Mouse (Mus musculus): ENCODE results near the gene Filip1. TPM values are rescaled to one million over a fixed set of nuclear protein-coding genes. Genes with fewer than 3 reads are reported as not detected.
A peak's percentile ranks its signal among the peaks of the same experiment; 100 is the strongest.

Gene Filip1
- polyA plus RNA-seq, 1 experiment from 2014 or later, result 2.5 TPM

DNA sequence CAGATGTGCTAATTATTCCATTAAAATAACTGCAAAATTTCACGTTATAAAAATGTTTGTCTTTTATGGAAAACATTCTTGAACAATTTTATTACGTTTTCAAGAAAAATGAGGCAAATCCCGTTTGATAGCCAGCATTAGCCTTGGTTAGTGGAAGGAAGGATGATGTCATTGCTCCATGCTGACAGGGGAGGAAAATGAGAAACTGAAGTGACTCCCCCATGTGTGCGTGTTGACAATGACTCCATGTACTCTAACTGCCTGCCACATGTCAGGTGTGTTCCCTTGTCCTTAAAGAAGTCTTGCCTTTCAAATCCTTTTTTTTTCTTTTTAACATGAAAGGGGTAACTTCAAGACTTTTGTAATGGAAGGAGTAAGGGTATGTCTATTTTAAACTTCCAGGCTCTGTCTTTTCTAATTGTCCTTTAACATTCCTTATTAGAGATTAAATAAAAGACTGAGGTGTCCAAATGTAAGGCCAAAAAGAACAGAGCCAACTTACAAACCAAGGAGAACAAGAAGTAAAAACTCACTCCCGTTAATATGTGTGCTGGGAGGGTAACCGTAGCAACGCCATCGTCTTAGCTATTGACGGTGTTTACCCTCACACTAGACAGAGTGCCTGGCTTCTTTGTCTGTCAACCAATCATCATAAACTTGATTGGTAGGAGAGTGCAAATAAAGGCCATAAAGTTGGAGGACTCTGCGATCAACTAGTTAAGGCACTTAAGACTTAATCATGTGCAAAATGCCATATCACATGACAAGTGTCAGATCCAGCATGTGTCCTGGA lies 94.1 kb downstream of the Filip1 start:
- peaks cover 4% of the 10 kb centered on the region for H3K4me1 ChIP-seq (ENCODE audit: control insufficient read depth, insufficient read depth, low read length)
- no peaks in the 10 kb centered on the region for H3K27me3 ChIP-seq (replicated peaks; ENCODE audit: control insufficient read depth, insufficient read depth, low read length)
- 52% methylated on average over 10 of the region's 10 CpGs for WGBS
- H3K27ac ChIP-seq (ENCODE audit: low read depth, low read length), result no peak overlapping the region
- H3K4me3 ChIP-seq (ENCODE audit: low read depth, low read length), result no peak overlapping the region
- no peaks in the 10 kb centered on the region for H3K36me3 ChIP-seq (ENCODE audit: control insufficient read depth, insufficient read depth, low read length)
- no peaks in the 10 kb centered on the region for H3K9me3 ChIP-seq (replicated peaks; ENCODE audit: control insufficient read depth, low read length)
- ATAC-seq, result no peak
- H3K4me2 ChIP-seq (ENCODE audit: low read length), result no peak overlapping the region
- peak; percentile 13 for DNase-seq (ENCODE audit: low spot score)
- H3K9ac ChIP-seq (ENCODE audit: low read length), result no peak overlapping the region

DNA sequence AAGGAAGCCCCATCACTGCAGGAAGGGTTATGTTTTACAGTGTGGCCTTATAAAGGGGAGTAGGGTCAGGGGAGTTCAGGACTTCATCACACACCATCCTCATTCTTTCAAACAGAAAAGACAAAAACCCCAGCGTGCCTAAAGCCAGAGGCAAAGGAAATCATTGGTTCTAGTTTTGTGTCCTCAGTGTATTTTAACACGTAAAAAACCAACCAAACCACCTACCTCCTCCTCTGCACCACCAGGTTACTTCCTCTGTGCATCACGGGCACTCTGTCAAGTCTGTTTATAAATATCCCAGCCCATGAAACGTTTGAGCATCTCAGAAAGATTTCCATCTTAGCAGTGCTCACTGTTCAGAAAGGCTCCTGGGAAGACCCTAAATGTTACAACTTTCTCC lies 98.4 kb downstream of the Filip1 start:
- no peak overlapping the region for H3K4me3 ChIP-seq (ENCODE audit: low read depth, low read length)
- WGBS, result 23% methylated on average over 4 of the region's 4 CpGs
- H3K27ac ChIP-seq (ENCODE audit: low read depth, low read length), result no peak overlapping the region
- no peaks in the 10 kb centered on the region for H3K9me3 ChIP-seq (replicated peaks; ENCODE audit: control insufficient read depth, low read length)
- no peaks in the 10 kb centered on the region for H3K36me3 ChIP-seq (ENCODE audit: control insufficient read depth, insufficient read depth, low read length)
- H3K9ac ChIP-seq (ENCODE audit: low read length), result no peak overlapping the region
- no peak overlapping the region for H3K4me2 ChIP-seq (ENCODE audit: low read length)
- H3K4me1 ChIP-seq (ENCODE audit: control insufficient read depth, insufficient read depth, low read length), result no peaks in the 10 kb centered on the region
- no peak for ATAC-seq
- DNase-seq (ENCODE audit: low spot score), result no peak
- no peaks in the 10 kb centered on the region for H3K27me3 ChIP-seq (replicated peaks; ENCODE audit: control insufficient read depth, insufficient read depth, low read length)

DNA sequence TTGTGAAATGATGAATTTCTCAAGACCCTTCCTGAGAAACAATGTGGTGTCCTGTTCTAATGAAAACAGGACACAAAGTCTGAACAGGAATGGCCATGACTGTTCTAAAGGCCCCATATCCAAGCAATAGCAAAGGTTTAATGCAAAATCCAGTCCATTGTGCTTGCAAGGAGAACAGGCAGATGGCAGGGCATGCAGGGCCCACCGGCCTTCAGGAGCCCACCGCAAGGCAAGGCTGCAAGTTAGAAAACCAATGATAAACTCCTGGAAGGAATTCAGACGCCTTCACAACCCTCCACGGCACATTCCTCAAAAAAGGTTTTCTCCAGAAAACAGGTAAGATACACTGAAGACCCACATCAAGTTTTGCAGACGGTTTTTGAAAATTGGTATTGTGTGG lies 99.7 kb downstream of the Filip1 start:
- WGBS, result 85% methylated on average over 5 of the region's 5 CpGs
- no peak overlapping the region for H3K4me3 ChIP-seq (ENCODE audit: low read depth, low read length)
- H3K27me3 ChIP-seq (replicated peaks; ENCODE audit: control insufficient read depth, insufficient read depth, low read length), result no peaks in the 10 kb centered on the region
- H3K9me3 ChIP-seq (replicated peaks; ENCODE audit: control insufficient read depth, low read length), result no peaks in the 10 kb centered on the region
- no peak for ATAC-seq
- no peaks in the 10 kb centered on the region for H3K4me1 ChIP-seq (ENCODE audit: control insufficient read depth, insufficient read depth, low read length)
- no peak overlapping the region for H3K9ac ChIP-seq (ENCODE audit: low read length)
- H3K27ac ChIP-seq (ENCODE audit: low read depth, low read length), result no peak overlapping the region
- no peak for DNase-seq (ENCODE audit: low spot score)
- H3K36me3 ChIP-seq (ENCODE audit: control insufficient read depth, insufficient read depth, low read length), result no peaks in the 10 kb centered on the region
- no peak overlapping the region for H3K4me2 ChIP-seq (ENCODE audit: low read length)

DNA sequence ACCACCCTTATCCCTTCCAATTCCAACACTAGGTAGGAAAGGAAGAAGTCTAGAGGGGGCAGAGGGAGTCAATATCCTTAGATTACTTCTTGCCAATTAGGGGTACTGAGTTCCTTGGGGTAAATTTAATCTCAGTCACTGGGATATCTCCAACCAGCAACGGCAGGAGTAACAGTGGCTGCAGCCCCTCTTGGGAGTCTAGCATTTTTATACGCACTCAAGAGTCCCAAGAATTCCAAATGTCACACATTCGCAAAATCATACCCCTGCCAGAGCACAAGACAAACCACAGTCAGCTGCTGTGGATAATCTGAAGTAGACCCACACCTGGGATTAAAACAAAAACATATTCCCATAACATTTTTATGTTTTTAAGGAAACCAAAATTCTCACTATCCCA lies 102.5 kb downstream of the Filip1 start:
- Histone ChIP-seq H3K27ac (ENCODE audit: low read depth, low read length) (no peak overlapping the region), H3K4me2 (ENCODE audit: low read length) (no peak overlapping the region), H3K27me3 (replicated peaks; ENCODE audit: control insufficient read depth, insufficient read depth, low read length) (no peaks in the 10 kb centered on the region), H3K9me3 (replicated peaks; ENCODE audit: control insufficient read depth, low read length) (no peaks in the 10 kb centered on the region), H3K4me1 (ENCODE audit: control insufficient read depth, insufficient read depth, low read length) (no peaks in the 10 kb centered on the region), H3K36me3 (ENCODE audit: control insufficient read depth, insufficient read depth, low read length) (no peaks in the 10 kb centered on the region), H3K9ac (ENCODE audit: low read length) (no peak overlapping the region), H3K4me3 (ENCODE audit: low read depth, low read length) (no peak overlapping the region)
- DNase-seq (ENCODE audit: low spot score) (no peak), ATAC-seq (no peak)
- WGBS, result 95% methylated on average over 3 of the region's 3 CpGs

DNA sequence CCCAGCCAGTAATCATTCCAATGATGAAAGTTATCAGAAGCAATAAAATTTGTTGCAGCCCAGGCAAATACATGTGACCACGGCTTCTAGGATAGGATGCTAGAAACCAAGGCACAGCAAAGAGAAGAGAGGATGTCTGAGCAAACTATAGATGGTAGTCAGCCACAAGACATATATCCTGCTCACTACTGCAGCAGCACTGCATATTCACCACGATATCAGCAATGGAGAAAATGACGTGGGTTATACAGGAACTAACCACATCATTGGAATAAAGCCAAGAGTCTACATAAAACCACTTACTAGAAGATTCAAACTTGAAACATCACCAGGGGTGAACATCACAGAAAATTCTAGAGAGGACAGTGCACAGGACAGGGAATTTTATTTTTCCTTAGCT lies 113.8 kb downstream of the Filip1 start:
- Histone ChIP-seq H3K27me3 (replicated peaks; ENCODE audit: control insufficient read depth, insufficient read depth, low read length) (no peaks in the 10 kb centered on the region), H3K9me3 (replicated peaks; ENCODE audit: control insufficient read depth, low read length) (no peaks in the 10 kb centered on the region), H3K9ac (ENCODE audit: low read length) (no peak overlapping the region), H3K4me2 (ENCODE audit: low read length) (no peak overlapping the region), H3K27ac (ENCODE audit: low read depth, low read length) (no peak overlapping the region), H3K4me3 (ENCODE audit: low read depth, low read length) (no peak overlapping the region), H3K36me3 (ENCODE audit: control insufficient read depth, insufficient read depth, low read length) (no peaks in the 10 kb centered on the region), H3K4me1 (ENCODE audit: control insufficient read depth, insufficient read depth, low read length) (no peaks in the 10 kb centered on the region)
- DNase-seq (ENCODE audit: low spot score) (no peak), ATAC-seq (no peak)
- WGBS, result 93% methylated on average over 3 of the region's 3 CpGs

DNA sequence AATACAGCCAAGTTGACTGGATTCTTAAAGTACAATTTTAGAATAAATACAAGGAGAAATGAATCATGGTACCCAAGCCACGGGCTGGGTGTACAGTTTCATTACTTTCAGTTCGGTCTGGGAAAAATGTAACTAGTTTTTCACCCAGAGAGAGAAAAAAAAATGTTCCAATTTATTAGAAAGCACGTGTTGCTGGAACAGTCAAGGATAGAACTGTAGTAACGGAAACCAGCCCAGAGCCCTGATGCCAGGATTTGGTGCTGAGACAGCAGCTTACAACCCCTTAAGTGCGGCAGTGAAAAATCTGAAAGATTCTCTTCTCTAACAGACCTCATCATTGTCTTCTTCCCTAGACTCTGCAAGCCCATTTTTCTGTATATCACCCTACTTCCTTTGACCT lies 118.0 kb downstream of the Filip1 start:
- 87% methylated on average over 5 of the region's 5 CpGs for WGBS
- Histone ChIP-seq H3K36me3 (ENCODE audit: control insufficient read depth, insufficient read depth, low read length) (no peaks in the 10 kb centered on the region), H3K9ac (ENCODE audit: low read length) (no peak overlapping the region), H3K27ac (ENCODE audit: low read depth, low read length) (no peak overlapping the region), H3K9me3 (replicated peaks; ENCODE audit: control insufficient read depth, low read length) (no peaks in the 10 kb centered on the region), H3K4me2 (ENCODE audit: low read length) (no peak overlapping the region), H3K27me3 (replicated peaks; ENCODE audit: control insufficient read depth, insufficient read depth, low read length) (no peaks in the 10 kb centered on the region), H3K4me3 (ENCODE audit: low read depth, low read length) (no peak overlapping the region), H3K4me1 (ENCODE audit: control insufficient read depth, insufficient read depth, low read length) (no peaks in the 10 kb centered on the region)
- ATAC-seq (no peak), DNase-seq (ENCODE audit: low spot score) (no peak)

DNA sequence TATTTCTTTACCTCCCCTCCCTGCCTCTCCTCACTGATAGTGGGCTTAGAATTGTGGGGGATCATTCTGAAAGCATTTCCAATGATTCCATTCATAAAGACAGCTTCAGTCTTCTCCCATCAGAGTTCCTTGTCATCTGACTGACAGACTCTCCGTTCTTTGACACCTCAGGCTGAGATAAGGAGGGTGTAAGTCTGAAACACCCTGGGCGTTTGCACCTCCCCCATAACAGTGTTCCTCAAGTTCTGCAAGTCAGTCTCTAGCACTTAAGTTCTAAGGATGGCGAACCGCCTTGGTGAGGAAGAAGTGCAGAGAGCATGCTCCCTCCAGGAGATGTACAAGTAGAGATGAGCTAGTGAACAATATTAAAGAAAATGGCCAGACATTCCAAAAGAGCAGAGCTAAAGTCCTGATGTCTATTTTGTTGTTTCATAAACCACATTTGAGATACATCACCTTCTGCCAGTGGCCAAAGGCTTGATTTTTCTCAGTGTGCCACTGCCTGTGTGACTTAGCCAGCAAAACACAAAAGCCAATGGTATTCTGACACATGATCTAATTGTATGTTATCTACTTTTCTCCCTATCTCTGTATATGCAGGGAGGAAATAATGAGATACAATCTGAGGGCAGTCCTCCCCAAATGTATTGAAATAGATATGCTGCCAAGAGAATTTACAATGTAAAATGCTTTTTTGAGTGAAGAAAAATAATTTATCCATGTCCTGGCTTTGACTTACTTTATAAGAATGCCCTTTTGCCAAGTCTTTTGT lies 118.6 kb downstream of the Filip1 start:
- no peaks in the 10 kb centered on the region for H3K27me3 ChIP-seq (replicated peaks; ENCODE audit: control insufficient read depth, insufficient read depth, low read length)
- H3K4me1 ChIP-seq (ENCODE audit: control insufficient read depth, insufficient read depth, low read length), result no peaks in the 10 kb centered on the region
- 85% methylated on average over 4 of the region's 4 CpGs for WGBS
- no peak overlapping the region for H3K9ac ChIP-seq (ENCODE audit: low read length)
- H3K4me3 ChIP-seq (ENCODE audit: low read depth, low read length), result no peak overlapping the region
- no peak overlapping the region for H3K4me2 ChIP-seq (ENCODE audit: low read length)
- H3K27ac ChIP-seq (ENCODE audit: low read depth, low read length), result no peak overlapping the region
- ATAC-seq, result no peak
- no peaks in the 10 kb centered on the region for H3K9me3 ChIP-seq (replicated peaks; ENCODE audit: control insufficient read depth, low read length)
- DNase-seq (ENCODE audit: low spot score), result no peak
- no peaks in the 10 kb centered on the region for H3K36me3 ChIP-seq (ENCODE audit: control insufficient read depth, insufficient read depth, low read length)

DNA sequence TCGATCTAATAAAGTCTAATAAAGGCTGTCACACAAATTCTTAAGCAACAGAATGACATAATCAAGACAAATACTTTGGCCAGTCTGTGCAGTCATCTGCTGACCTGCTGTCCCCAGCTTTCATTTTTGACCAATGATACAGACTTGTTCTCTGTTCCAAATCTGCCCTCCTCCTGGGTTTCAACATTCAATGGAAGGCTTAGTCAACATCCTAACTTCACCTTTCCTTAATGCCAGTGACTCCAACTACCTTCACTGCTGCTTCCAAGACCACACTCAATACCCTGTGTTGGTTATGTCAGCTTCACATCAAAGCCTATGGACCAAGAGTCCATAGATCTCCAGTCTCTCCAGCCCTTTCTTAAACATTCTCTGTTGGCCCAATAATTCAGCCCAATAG lies 120.5 kb downstream of the Filip1 start:
- DNase-seq (ENCODE audit: low spot score), result no peak
- Histone ChIP-seq H3K9ac (ENCODE audit: low read length) (no peak overlapping the region), H3K4me1 (ENCODE audit: control insufficient read depth, insufficient read depth, low read length) (no peaks in the 10 kb centered on the region), H3K4me3 (ENCODE audit: low read depth, low read length) (no peak overlapping the region), H3K9me3 (replicated peaks; ENCODE audit: control insufficient read depth, low read length) (no peaks in the 10 kb centered on the region), H3K36me3 (ENCODE audit: control insufficient read depth, insufficient read depth, low read length) (no peaks in the 10 kb centered on the region), H3K27me3 (replicated peaks; ENCODE audit: control insufficient read depth, insufficient read depth, low read length) (no peaks in the 10 kb centered on the region), H3K27ac (ENCODE audit: low read depth, low read length) (no peak overlapping the region), H3K4me2 (ENCODE audit: low read length) (no peak overlapping the region)
- ATAC-seq, result no peak
- 89% methylated on average over 1 of the region's 1 CpGs for WGBS

DNA sequence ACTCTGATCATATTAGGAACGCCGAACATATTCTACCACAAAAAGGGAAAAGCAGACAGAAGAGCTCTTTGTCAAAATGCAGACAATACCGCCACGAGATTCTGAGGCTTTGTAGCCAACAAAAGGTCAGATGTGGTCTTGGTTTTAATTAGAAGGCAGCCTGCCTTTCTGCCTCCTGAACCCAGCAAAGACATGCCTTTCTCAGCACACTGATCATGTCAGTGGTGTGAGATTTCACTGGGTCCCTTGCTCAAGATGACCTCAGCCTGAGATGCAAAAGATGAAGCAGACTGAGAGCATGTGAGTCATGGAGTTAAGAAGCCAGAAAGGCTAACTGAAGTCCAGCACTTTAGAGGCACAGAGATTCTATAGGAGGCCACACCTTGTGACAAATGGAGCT lies 122.2 kb downstream of the Filip1 start:
- H3K9ac ChIP-seq (ENCODE audit: low read length), result no peak overlapping the region
- DNase-seq (ENCODE audit: low spot score) (no peak), ATAC-seq (no peak)
- no peak overlapping the region for H3K27ac ChIP-seq (ENCODE audit: low read depth, low read length)
- H3K36me3 ChIP-seq (ENCODE audit: control insufficient read depth, insufficient read depth, low read length), result no peaks in the 10 kb centered on the region
- H3K4me1 ChIP-seq (ENCODE audit: control insufficient read depth, insufficient read depth, low read length), result no peaks in the 10 kb centered on the region
- H3K4me2 ChIP-seq (ENCODE audit: low read length), result no peak overlapping the region
- whole genome bisulfite sequencing, result 7% methylated on average over 4 of the region's 4 CpGs
- no peak overlapping the region for H3K4me3 ChIP-seq (ENCODE audit: low read depth, low read length)
- no peaks in the 10 kb centered on the region for H3K9me3 ChIP-seq (replicated peaks; ENCODE audit: control insufficient read depth, low read length)
- H3K27me3 ChIP-seq (replicated peaks; ENCODE audit: control insufficient read depth, insufficient read depth, low read length), result no peaks in the 10 kb centered on the region

All from forebrain, embryonic 14.5 days (tissue).